Mouse (Mus musculus): Measurements from ENCODE around the gene Gpr135. TPM values are rescaled to one million over a fixed set of nuclear protein-coding genes. Genes with fewer than 3 reads are reported as not detected.

Gpr135 gene
- 3.1 and 3.4 TPM in 2 replicates for polyA plus RNA-seq (2015; fragmentation: Nextera tagmentation; extraction: Ambion mirVana)

DNA sequence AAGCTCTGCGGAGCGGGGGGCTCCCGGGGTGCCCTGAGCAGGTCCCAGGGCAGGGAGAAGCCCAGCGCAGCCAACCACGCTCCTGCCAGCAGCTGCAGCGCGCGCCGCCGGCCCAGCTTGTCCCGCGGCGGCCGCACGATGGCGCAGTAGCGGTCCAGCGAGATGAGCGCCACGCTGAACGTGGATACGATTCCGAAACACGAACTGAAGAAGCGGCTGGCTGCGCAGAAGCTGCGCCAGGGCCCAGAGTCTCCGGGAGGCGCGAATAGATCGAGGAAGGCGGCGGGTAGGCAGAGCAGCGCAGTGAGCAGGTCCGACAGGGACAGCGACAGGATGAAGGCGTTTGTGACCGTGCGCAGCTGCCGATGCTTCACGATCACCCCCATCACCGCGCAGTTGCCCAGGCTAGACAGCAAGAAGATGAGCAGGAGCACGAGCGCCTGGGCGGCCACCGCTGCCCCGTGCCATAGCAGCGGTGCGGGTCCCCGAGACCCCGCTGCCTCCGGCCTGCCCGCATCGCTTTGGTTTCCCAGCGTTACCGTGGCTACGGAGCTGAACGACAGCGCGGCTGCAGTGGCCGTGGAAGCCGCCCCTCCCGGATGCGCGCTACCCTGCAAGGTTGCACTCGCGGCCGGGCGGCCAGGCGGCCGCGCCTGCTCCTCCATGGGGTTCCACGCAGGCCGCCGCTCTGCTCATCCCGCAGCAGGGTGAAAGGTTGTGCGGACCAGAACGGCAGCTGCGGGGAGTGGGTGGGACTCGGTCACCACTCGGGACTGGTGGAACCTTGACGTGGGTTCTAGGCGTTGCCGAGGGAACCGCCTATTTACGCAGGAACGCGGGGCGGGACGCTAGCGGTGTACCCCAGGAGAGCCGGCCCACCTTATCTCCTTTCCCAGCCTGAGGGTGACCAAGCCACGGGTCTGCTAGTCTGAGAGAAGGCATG is at the start of gene Gpr135:
Gene Gpr135, minus strand, starts transcription at position 799 of the 943 bp plus-strand sequence.
- Histone ChIP-seq H3K27me3 (peaks cover 20% of the 10 kb centered on the region), H3K4me3 (peak within 1 kb of the TSS; percentile 68), H3K9me3 (no peaks in the 10 kb centered on the region; the same call in 1 of the 2 replicates), H3K4me1 (replicated peaks) (peaks cover 15% of the 10 kb centered on the region), H3K27ac (peak within 1 kb of the TSS; percentile 94), H3K9ac (peak within 1 kb of the TSS; percentile 84), H3K4me2 (peak within 1 kb of the TSS; percentile 76), H3K36me3 (peaks cover 11% of the 10 kb centered on the region)
- whole genome bisulfite sequencing = under 1% methylated on average over 93 of the region's 94 CpGs
- peak; percentile 92 for ATAC-seq (ENCODE audit: low FRiP score)

DNA sequence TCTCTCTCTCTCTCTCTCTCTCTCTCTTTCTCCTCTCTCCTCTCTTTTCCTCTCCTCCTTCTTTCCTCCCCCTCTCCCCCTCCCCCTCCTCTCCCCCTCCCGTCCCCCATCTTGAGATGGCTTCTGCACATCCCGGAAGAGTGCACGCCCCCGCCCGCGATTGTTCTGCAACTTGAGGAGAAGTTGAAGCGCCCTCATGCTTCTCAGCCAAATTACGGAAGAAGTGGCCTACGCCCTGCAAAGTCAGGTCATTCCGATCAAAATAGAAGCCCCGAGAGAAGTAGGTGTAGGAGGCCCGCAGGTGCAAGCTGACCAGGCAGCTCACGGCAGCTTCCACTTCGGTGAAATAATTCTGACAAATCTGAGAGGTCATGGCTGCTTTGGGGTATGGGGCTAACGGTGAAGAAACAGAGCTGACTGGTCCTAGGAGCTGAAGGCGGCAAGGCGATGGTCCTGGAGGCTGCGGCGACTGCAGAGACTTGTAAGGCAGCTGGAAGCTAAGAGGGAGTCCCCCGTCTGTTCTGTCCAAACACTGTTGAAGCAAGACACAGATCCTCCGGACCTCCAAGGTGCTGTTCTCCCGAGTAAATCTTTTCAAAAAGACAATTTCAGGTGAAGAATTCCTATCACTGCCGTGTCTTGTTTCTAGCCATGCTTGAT is 44.9 kb upstream of the Gpr135 start:
- 83% methylated on average over 21 of the region's 23 CpGs for WGBS
- no peak overlapping the region for H3K4me2 ChIP-seq
- H3K9me3 ChIP-seq = no peaks in the 10 kb centered on the region
- H3K27me3 ChIP-seq = no peaks in the 10 kb centered on the region
- H3K4me3 ChIP-seq = no peak overlapping the region
- ATAC-seq (ENCODE audit: low FRiP score) = no peak
- H3K9ac ChIP-seq = no peak overlapping the region
- H3K4me1 ChIP-seq (replicated peaks) = no peaks in the 10 kb centered on the region
- no peak overlapping the region for H3K27ac ChIP-seq
- no peaks in the 10 kb centered on the region for H3K36me3 ChIP-seq

DNA sequence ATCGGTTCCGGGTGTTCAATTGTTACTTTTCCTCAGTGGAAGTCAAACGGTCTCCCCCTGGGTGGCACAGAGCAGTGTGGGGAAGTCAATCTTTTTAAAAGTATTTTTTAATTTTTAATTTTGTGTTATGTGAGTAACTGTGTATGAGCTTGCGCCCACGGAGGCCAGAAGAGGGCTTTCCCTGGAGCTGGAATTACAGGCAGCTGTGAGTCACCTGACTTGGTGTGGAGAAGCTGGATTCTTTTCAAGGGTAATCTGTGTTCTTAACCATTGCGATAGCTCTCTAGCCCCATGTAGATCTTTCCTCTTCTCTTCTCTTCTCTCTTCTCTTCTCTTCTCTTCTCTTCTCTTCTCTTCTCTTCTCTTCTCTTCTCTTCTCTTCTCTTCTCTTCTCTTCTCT is 44.2 kb upstream of the Gpr135 start:
- WGBS = 87% methylated on average over 6 of the region's 6 CpGs
- no peaks in the 10 kb centered on the region for H3K4me1 ChIP-seq (replicated peaks)
- H3K36me3 ChIP-seq = no peaks in the 10 kb centered on the region
- H3K27me3 ChIP-seq = no peaks in the 10 kb centered on the region
- H3K4me2 ChIP-seq = no peak overlapping the region
- ATAC-seq (ENCODE audit: low FRiP score) = no peak
- H3K4me3 ChIP-seq = no peak overlapping the region
- H3K27ac ChIP-seq = no peak overlapping the region
- H3K9me3 ChIP-seq = no peaks in the 10 kb centered on the region
- H3K9ac ChIP-seq = no peak overlapping the region

DNA sequence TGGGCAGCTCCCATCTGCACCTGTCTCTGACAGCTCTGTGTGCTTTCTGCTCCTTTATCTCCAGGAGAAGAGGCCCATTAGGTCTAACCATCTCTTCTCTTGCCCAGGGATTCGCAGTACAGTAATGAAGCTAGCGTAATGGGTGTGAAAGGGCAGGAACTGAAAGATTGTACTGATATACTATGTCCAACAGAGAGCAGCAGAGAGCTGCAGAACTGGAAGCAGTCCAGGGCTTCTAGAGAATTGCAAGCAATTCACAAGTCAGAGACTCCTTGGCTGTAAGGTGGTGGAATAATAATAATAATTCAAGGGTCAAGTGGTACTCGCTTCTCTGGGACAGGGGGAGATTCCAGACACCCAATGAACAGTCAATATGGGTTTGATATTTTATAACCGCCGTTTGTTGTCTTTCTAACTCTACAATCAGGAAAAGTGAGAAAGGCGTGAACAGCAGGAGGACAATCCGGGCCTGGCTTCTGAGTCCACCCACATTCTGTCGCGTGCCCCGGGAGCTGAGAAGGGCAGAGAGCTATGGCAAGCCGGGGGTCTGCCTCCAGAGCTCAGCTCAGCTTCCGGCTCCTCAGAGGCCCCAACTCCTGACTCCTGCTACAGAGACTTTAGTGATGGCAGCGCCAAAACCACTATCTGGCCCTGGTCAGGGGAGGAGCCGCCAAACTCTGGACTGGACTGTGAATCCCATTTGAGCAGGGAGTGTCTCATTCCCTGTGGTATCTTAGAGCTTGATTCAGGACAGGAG is 33.8 kb upstream of the Gpr135 start:
- H3K9ac ChIP-seq = no peak overlapping the region
- peaks cover 3% of the 10 kb centered on the region; the same call in 1 of the 2 replicates for H3K4me1 ChIP-seq (replicated peaks)
- H3K27ac ChIP-seq = no peak overlapping the region
- peak; percentile 52; the same call in 1 of the 2 replicates for ATAC-seq (ENCODE audit: low FRiP score)
- H3K36me3 ChIP-seq = peaks cover 16% of the 10 kb centered on the region
- H3K4me3 ChIP-seq = no peak overlapping the region
- no peak overlapping the region for H3K4me2 ChIP-seq
- no peaks in the 10 kb centered on the region for H3K9me3 ChIP-seq
- 27% methylated on average over 14 of the region's 14 CpGs for WGBS
- no peaks in the 10 kb centered on the region for H3K27me3 ChIP-seq

DNA sequence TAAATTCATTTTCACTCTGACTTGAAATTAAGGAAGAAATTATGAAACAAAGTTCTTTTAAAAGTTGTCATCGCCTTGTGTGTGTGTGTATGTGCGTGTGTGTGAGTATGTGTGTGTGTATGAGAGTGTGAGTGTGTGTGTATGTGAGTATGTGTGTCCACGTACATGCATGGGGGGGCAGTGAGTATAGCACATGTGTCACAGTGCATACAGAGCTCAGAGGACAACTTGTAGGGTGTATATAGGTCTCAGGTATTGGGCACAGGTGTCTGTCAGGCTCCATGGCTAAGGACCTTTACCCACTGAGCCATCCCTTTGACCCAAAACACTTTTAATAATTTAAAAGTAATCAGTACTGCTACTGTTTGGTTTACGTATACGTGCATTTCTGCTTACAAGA is 33.1 kb upstream of the Gpr135 start:
- Histone ChIP-seq H3K9me3 (no peaks in the 10 kb centered on the region), H3K9ac (no peak overlapping the region), H3K36me3 (peaks cover 21% of the 10 kb centered on the region), H3K27me3 (no peaks in the 10 kb centered on the region), H3K4me3 (no peak overlapping the region), H3K4me2 (no peak overlapping the region), H3K4me1 (replicated peaks) (peaks cover 3% of the 10 kb centered on the region; the same call in 1 of the 2 replicates), H3K27ac (no peak overlapping the region)
- WGBS = 87% methylated on average over 5 of the region's 5 CpGs
- no peak for ATAC-seq (ENCODE audit: low FRiP score)

DNA sequence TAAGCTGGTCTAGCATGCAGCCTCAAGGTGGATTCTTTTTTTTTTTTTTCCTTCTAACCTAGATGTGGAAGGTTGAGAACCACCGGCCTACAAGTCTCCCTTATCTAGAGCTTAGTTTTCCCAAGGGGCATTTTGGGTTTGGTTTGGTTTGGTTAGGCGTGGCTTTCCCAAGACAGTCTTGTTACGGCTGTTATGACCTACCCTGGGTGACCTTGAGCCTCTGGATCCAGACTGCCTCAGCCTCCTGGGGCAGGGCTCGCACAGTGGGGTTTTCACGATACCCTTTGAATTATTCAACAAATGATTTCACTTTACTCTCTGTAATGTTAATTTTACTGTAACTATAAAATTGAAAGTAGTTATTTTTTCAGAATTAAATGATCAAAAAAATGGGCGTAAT is 31.9 kb upstream of the Gpr135 start:
- Histone ChIP-seq H3K36me3 (peaks cover 29% of the 10 kb centered on the region), H3K27ac (no peak overlapping the region), H3K4me3 (no peak overlapping the region), H3K9me3 (no peaks in the 10 kb centered on the region), H3K4me1 (replicated peaks) (peaks cover 7% of the 10 kb centered on the region; the same call in 1 of the 2 replicates), H3K9ac (no peak overlapping the region), H3K27me3 (no peaks in the 10 kb centered on the region), H3K4me2 (no peak overlapping the region)
- WGBS = 83% methylated on average over 6 of the region's 6 CpGs
- no peak for ATAC-seq (ENCODE audit: low FRiP score)

DNA sequence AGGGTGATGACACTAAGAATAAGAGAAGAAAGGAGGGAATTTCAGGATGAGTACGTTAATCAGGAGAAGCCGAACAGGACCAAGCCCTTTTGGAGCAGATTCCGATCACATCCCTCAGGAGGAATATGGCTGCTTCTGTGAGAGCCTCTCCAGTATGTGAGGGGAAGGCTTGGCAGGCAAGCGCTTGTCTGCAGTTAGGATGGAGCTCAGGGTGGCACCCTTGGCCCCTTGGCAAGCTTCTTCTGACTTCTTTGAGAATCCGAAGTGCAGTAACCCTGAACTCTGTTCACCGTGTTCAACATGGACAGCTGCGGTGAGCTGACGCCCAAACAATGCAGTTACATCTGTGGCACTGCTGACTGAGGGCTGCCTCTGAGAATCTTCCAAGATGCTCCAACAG is 26.0 kb upstream of the Gpr135 start:
- ATAC-seq (ENCODE audit: low FRiP score) = no peak
- H3K27me3 ChIP-seq = no peaks in the 10 kb centered on the region
- H3K4me1 ChIP-seq (replicated peaks) = 0 out of 2 replicates have a peak, but pooled peaks cover 8% of the 10 kb centered on the region
- no peak overlapping the region for H3K27ac ChIP-seq
- H3K9me3 ChIP-seq = no peaks in the 10 kb centered on the region
- H3K4me2 ChIP-seq = no peak overlapping the region
- H3K36me3 ChIP-seq = peaks cover 82% of the 10 kb centered on the region
- 96% methylated on average over 8 of the region's 8 CpGs for WGBS
- H3K4me3 ChIP-seq = no peak overlapping the region
- H3K9ac ChIP-seq = no peak overlapping the region

DNA sequence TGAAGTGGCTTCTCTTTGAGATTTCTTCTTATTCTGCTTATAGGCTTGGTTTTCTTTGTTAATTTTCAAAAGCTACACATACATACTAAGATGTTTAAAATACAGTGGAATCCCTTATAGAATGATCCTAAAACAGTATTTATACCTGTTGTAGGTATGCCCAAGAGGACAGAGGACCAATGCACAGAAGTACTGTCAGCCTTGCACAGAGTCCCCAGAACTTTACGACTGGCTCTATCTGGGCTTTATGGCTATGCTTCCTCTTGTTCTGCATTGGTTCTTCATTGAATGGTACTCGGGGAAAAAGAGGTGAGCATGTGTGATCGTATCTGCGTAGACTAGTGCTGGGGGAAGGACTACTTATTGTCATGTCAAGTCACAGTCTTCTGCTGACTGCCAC is 18.9 kb upstream of the Gpr135 start:
- Histone ChIP-seq H3K27me3 (no peaks in the 10 kb centered on the region), H3K4me1 (replicated peaks) (peaks cover 36% of the 10 kb centered on the region), H3K4me3 (no peak overlapping the region), H3K27ac (no peak overlapping the region), H3K9me3 (no peaks in the 10 kb centered on the region), H3K9ac (no peak overlapping the region), H3K4me2 (no peak overlapping the region), H3K36me3 (peaks cover 45% of the 10 kb centered on the region)
- ATAC-seq (ENCODE audit: low FRiP score) = no peak
- 93% methylated on average over 4 of the region's 4 CpGs for WGBS

DNA sequence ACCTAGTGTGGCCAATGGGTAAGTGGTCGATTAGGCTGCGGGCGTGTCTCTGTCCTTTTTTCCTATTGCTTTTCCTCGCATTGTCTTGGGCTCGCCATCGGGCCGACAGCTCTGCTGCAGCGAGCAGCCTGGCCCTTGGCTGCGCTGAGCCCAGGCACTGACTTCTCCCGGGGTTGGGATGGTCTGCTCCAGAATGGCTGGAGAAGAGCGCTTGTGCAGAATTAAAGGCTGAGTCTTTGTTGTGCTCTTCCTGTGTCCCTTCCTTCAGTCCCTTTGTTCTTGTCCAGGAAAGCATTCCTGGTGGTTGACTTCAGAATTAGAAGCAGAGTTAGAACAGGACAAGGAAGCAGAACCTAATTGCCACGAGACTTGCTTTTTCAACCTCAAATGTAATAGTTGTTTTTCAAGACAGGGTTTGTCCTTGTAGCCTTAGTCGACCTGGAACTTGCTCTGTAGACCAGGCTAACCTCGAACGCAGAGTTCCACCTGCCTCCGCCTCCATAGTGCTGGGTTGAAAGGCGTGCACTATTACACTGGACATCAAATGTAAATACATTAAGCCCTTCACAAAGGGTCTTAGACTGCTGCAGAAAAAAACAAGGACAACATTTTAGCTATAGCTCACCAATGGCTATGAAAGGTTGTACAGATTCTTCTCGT is 15.4 kb upstream of the Gpr135 start:
- Histone ChIP-seq H3K4me3 (peak overlapping the region; percentile 64), H3K27ac (peak overlapping the region; percentile 98), H3K4me1 (replicated peaks) (peaks cover 57% of the 10 kb centered on the region), H3K36me3 (peaks cover 12% of the 10 kb centered on the region), H3K9me3 (no peaks in the 10 kb centered on the region), H3K4me2 (peak overlapping the region; percentile 84), H3K9ac (peak overlapping the region; percentile 85), H3K27me3 (no peaks in the 10 kb centered on the region)
- ATAC-seq (ENCODE audit: low FRiP score) = no peak
- WGBS = 1% methylated on average over 18 of the region's 18 CpGs

DNA sequence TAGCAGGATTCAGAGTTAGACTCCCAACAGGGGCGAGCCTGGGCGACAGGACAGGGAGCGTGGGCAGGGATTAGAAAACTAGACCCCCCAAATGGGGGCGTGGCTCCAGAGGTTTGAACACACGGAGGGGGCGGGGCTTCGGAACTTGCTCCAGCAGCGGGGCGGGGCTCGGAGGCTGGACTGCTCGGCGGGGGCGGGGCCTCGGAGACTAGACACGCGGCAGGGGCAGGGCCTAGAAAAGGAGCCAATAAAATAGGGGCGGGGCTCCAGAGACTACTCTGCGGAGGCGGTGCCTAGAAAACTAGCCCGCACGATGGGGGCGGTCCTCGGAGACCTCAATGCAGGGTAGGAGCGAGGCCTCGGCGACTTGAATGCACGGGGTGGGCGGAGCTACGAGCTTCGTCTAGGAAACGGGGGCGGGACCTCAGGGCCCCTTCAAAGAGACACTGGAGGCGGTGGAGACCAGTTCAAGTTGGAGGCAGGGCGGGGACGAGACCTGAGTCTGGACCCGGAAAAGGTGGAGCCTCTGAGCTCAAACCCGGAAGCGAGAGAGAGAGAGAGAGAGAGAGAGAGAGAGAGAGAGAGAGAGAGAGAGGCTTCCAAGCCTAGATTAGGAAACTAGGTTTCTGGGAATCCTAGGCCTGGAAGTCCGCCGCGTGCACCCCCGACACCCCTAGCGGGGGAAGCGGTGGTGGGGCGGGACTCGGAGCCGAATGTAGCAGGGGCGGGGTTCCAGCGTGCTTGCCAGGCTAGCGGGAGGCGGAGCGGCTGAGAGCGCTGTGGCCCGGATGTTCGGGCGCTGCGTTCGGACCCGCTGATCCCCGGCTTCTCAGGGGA is 14.6 kb upstream of the Gpr135 start, which contains the start of the genes L3hypdh and Jkamp:
Gene L3hypdh, minus strand, starts transcription at position 111 of the 837 bp plus-strand sequence.
Gene Jkamp, plus strand, starts transcription at position 261 of the 837 bp plus-strand sequence.
- Histone ChIP-seq H3K27me3 (no peaks in the 10 kb centered on the region), H3K36me3 (peaks cover 7% of the 10 kb centered on the region), H3K9me3 (no peaks in the 10 kb centered on the region), H3K4me2 (peak within 1 kb of the TSS; percentile 84), H3K9ac (peak within 1 kb of the TSS; percentile 85), H3K4me1 (replicated peaks) (peaks cover 57% of the 10 kb centered on the region), H3K27ac (peak within 1 kb of the TSS; percentile 98), H3K4me3 (peak within 1 kb of the TSS; percentile 64)
- peak; percentile 97 for ATAC-seq (ENCODE audit: low FRiP score)
- WGBS = 2% methylated on average over 59 of the region's 60 CpGs

DNA sequence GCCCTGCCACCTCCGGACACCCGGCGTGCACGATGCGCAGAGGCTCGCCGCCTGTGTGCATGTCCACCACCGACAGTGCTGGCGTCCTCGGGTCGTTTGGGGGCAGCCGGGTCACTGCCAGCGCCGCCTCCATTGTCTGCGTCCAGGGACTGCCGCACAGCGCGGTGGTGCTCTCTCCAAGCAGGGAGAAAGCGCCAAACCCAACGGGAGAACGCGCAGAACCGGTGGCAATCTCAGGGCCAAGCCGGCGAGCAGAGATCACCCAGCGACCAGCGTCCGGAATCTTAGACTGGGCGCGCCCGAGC is 14.1 kb upstream of the Gpr135 start:
- no peaks in the 10 kb centered on the region for H3K9me3 ChIP-seq
- peak overlapping the region; percentile 80 for H3K9ac ChIP-seq
- peaks cover 2% of the 10 kb centered on the region for H3K36me3 ChIP-seq
- WGBS = under 1% methylated on average over 31 of the region's 31 CpGs
- ATAC-seq (ENCODE audit: low FRiP score) = peak; percentile 53
- peak overlapping the region; percentile 84 for H3K4me2 ChIP-seq
- H3K27ac ChIP-seq = peak overlapping the region; percentile 98
- H3K4me3 ChIP-seq = peak overlapping the region; percentile 64
- peaks cover 53% of the 10 kb centered on the region for H3K4me1 ChIP-seq (replicated peaks)
- no peaks in the 10 kb centered on the region for H3K27me3 ChIP-seq
